Mouse (Mus musculus) lung, embryonic 15.5 days (tissue): Measurements from ENCODE around the gene Gm49339. TPM values are rescaled to one million over a fixed set of nuclear protein-coding genes. Genes with fewer than 3 reads are reported as not detected.

Experiments
- ATAC-seq: fragments of 200-750 bp; cut with Nextera tagmentation; 2 replicates; pipeline ENCODE4 v1.8.0; 2017; ENCODE audit warnings: moderate number of reproducible peaks, borderline replicate concordance; ENCODE audit not compliant: low FRiP score, low TSS enrichment; ENCODE audit errors: extremely low read depth
- H3K27ac ChIP-seq: fragments of 300-500 bp; sonication (generic); 2 replicates; pipeline ENCODE4 v1.5.1; 2015; ENCODE audit warnings: moderate library complexity, mild to moderate bottlenecking, inconsistent platforms
- H3K27me3 ChIP-seq: fragments of 300-500 bp; sonication (generic); 2 replicates; pipeline ENCODE4 v1.6.1; 2015; ENCODE audit warnings: inconsistent platforms
- H3K36me3 ChIP-seq: fragments of 300-500 bp; sonication (generic); 2 replicates; pipeline ENCODE4 v1.6.1; 2015; ENCODE audit warnings: inconsistent platforms
- H3K4me1 ChIP-seq: fragments of 300-500 bp; sonication (generic); 2 replicates; pipeline ENCODE4 v1.6.1; 2015; ENCODE audit warnings: inconsistent platforms
- H3K4me2 ChIP-seq: fragments of 300-500 bp; sonication (generic); 2 replicates; pipeline ENCODE4 v1.6.1; 2015; ENCODE audit warnings: inconsistent platforms, mild to moderate bottlenecking, moderate library complexity
- H3K4me3 ChIP-seq: fragments of 300-500 bp; sonication (generic); 2 replicates; pipeline ENCODE4 v1.5.1; 2015; ENCODE audit warnings: mild to moderate bottlenecking, inconsistent platforms
- H3K9ac ChIP-seq: fragments of 300-500 bp; sonication (generic); 2 replicates; pipeline ENCODE4 v1.6.1; 2015; ENCODE audit warnings: inconsistent platforms
- H3K9me3 ChIP-seq: fragments of 300-500 bp; sonication (generic); 2 replicates; pipeline ENCODE4 v1.6.1; 2016; ENCODE audit warnings: inconsistent platforms
- WGBS: fragments of 180-500 bp; shearing (Covaris S2); methylation state at CpG from one replicate; pipeline ENCODE4 v1.1.7; 2015; 5-methylcytosine and 5-hydroxymethylcytosine counted together
- polyA plus RNA-seq: library from polyadenylated mRNA; unstranded; fragments of >200 nt; fragmentation: Nextera tagmentation; extraction: Ambion mirVana; gene quantifications from 2 replicates; pipeline ENCODE4 v1.2.1, GENCODE M21; 2015

Gm49339 gene
- polyA plus RNA-seq, 1 experiment from 2014 or later, result 1.6 TPM

DNA sequence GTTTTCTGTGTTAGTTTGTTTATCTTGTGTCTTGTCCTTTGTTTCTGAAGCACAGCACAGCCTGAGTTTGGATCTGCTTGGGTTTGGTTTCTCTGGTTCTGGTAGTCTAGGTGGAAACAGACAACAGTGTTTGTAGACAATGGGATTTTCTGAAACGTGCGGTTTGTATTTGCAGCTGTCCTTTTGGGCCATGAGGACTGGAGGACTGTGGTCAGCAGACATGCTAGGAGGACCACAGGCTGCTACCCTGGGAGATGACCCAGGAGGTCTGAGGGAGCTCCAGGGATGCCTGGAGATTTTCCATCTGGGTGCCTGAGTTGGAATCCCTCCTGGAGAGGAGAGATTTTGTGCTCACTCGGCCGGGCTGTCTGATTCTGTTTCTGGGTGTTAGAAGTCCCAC lies 46.2 kb downstream of the Gm49339 start:
- ATAC-seq, result no peak

DNA sequence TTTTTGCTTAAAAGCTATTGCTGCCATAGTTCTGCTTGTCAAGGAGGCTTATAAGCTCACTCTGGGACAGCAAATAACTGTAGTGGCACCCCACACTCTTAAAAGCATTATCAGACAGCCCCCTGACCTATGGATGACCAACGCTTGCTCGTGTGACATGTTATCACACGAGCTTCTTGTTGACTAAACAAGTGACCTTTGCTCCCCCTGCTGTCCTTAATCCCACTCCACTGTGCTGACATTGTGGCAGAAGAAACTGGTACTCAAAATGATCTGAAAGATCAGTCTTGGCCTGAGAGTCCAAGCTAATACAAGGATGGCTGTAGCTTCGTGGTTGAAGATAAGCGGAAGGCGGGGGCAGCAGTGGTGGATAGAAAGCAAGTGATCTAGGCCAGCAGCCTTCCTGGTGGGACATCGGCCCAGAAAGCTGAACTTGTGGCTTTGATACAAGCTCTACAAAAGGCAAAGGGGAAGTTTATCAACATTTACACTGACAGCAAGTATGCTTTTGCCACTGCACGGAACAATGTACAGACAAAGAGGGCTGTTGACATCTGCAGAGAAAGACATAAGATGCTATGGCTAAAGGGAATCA lies 48.5 kb downstream of the Gm49339 start:
- Histone ChIP-seq H3K9me3 (no peaks in the 10 kb centered on the region), H3K4me2 (no peak overlapping the region), H3K27me3 (no peaks in the 10 kb centered on the region), H3K36me3 (no peaks in the 10 kb centered on the region), H3K27ac (no peak overlapping the region), H3K4me1 (no peaks in the 10 kb centered on the region), H3K4me3 (no peak overlapping the region), H3K9ac (no peak overlapping the region)
- ATAC-seq, result no peak
- WGBS, result 37% methylated on average over 8 of the region's 8 CpGs

More for the DNA sequence above, 46.2 kb downstream of the Gm49339 start:
- Histone ChIP-seq H3K4me1 (no peaks in the 10 kb centered on the region), H3K36me3 (no peaks in the 10 kb centered on the region), H3K9ac (no peak overlapping the region), H3K9me3 (no peaks in the 10 kb centered on the region), H3K27ac (no peak overlapping the region), H3K4me2 (no peak overlapping the region), H3K4me3 (no peak overlapping the region), H3K27me3 (no peaks in the 10 kb centered on the region)
- 53% methylated on average over 4 of the region's 4 CpGs for WGBS

GRCm38 (mm10) chr10:51529497-51529896 lies 49.1 kb downstream of the Gm49339 start:
- ATAC-seq, result no peak
- H3K4me1 ChIP-seq, result no peaks in the 10 kb centered on the region
- H3K27ac ChIP-seq, result no peak overlapping the region
- no peak overlapping the region for H3K4me3 ChIP-seq
- no peaks in the 10 kb centered on the region for H3K9me3 ChIP-seq
- no peaks in the 10 kb centered on the region for H3K36me3 ChIP-seq
- H3K9ac ChIP-seq, result no peak overlapping the region
- WGBS, result 54% methylated on average over 3 of the region's 3 CpGs
- no peak overlapping the region for H3K4me2 ChIP-seq
- no peaks in the 10 kb centered on the region for H3K27me3 ChIP-seq

- Histone ChIP-seq H3K36me3 (no peaks in the 10 kb centered on the region), H3K4me1 (no peaks in the 10 kb centered on the region), H3K9ac (no peak overlapping the region), H3K27ac (no peak overlapping the region), H3K27me3 (no peaks in the 10 kb centered on the region), H3K9me3 (no peaks in the 10 kb centered on the region), H3K4me2 (no peak overlapping the region), H3K4me3 (no peak overlapping the region)
- no peak for ATAC-seq
- 74% methylated on average over 7 of the region's 7 CpGs for WGBS
Measured at GRCm38 (mm10) chr10:51530813-51531212, 50.4 kb downstream of the Gm49339 start.

Other genes with a start within 250 kb of the Gm49339 start
- gene Lilr4b, start within 50 bp of the Gm49339 start, polyA plus RNA-seq, result 0.63 and 1.7 TPM in 2 replicates
- 6.6 and 6.7 TPM in 2 replicates for gene Lilrb4a, start 10.3 kb downstream of the Gm49339 start, polyA plus RNA-seq
- 49.9 and 53.3 TPM in 2 replicates for gene Fam162b, start 109.9 kb downstream of the Gm49339 start, polyA plus RNA-seq
- gene Gprc6a, start 150.8 kb downstream of the Gm49339 start, polyA plus RNA-seq, result 2.0 and 2.3 TPM in 2 replicates
- not detected in 2 replicates for gene Rfx6, start 197.1 kb downstream of the Gm49339 start, polyA plus RNA-seq